Mouse (Mus musculus): Measurements from ENCODE around the gene Cnot1. TPM values are rescaled to one million over a fixed set of nuclear protein-coding genes. Genes with fewer than 3 reads are reported as not detected.
A peak's percentile ranks its signal among the peaks of the same experiment; 100 is the strongest.

Cnot1 gene
- total and polyA plus RNA-seq, 3 experiments, result 142 to 182 (median 146) TPM

DNA sequence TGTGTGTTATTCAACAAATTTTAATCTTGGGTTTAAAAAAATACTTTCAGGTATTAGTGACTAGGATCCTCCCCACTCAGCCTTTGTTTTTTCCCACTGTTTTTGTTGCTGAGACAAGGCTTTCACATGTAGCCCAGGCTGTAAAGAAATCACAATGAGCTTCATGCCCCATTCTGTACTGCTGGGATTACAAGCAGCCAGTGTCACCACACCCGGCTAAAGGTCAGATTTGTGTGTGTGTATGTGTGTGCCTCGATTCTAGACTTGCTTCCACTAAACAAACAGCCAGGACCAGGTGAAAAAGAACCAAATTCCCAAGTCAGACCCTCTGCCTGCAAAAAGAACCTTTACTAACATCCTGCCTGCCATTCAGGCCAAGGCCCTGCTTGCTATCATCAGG, 1.8 kb downstream of the Cnot1 start:
- peak overlapping the region; percentile 92 to 93 (median 93) for H3K4me3 ChIP-seq (replicated peaks in 1 of 3; ENCODE audit: low read depth in 2 of 3, low read length in 2 of 3, poor library complexity in 1 of 3)
- in situ Hi-C loops (cut with MboI; ENCODE audit: low pct_ligation_motif_present, low pct_unique_long_range_greater_than_20kb, low sequenced_read_pairs) (no loop called here), dilution Hi-C loops (cut with MboI; ENCODE audit: extremely low pct_ligation_motif_present, extremely low pct_unique_long_range_greater_than_20kb, low sequenced_read_pairs) (no loop called here)
- peaks cover 66% of the 10 kb centered on the region for H3K79me2 ChIP-seq (replicated peaks; ENCODE audit: control insufficient read depth, extremely low read depth, insufficient read depth, poor library complexity, severe bottlenecking)
- peaks cover 20 to 40% of the 10 kb centered on the region in 2 experiments for H3K36me3 ChIP-seq (replicated peaks in 1 of 2; ENCODE audit: control insufficient read depth in 1 of 2, insufficient read depth in 1 of 2, low read length in 1 of 2)
- no peaks in the 10 kb centered on the region for H3K27me3 ChIP-seq (replicated peaks)
- peak overlapping the region; percentile 99 for H3K9ac ChIP-seq (ENCODE audit: insufficient read depth, low read depth)
- peak overlapping the region; percentile 90 for H3K4me2 ChIP-seq (ENCODE audit: insufficient read depth, low read depth, poor library complexity, severe bottlenecking)
- no peaks in the 10 kb centered on the region for H3K9me3 ChIP-seq (replicated peaks; ENCODE audit: low read length)
- peak overlapping the region; percentile 29; the same call in 1 of the 2 replicates for H3K27ac ChIP-seq (ENCODE audit: insufficient read depth, low read depth)
- H3K4me1 ChIP-seq (ENCODE audit: control insufficient read depth in 1 of 2, insufficient read depth in 2 of 2), result peaks cover 16 to 60% of the 10 kb centered on the region in 2 experiments
- TF ChIP-seq MAFK (IDR thresholded peaks at IDR 0.05; ENCODE audit: insufficient replicate concordance, low read length) (no peak), BHLHE40 (IDR thresholded peaks at IDR 0.05; ENCODE audit: low read depth, low read length) (no peak)
- DNase-seq (ENCODE audit: extremely low read depth), result no peak

DNA sequence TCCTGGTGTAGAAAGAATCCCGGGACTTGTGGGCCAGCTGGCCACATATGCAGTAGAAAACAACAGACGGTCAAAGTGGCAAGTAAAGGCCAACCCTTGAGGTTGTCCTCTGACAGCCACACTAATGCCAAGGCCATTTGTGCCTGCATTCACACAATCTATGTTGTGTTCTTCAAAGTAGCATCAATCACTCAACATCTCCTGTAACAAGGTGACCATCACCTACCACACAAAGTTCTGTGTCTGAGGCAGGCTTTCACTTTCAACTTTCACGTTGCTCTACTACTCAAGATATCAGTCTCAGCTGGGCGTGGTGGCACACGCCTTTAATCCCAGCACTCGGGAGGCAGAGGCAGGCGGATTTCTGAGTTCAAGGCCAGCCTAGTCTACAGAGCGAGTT, 5.0 kb downstream of the Cnot1 start:
- no peak for DNase-seq (ENCODE audit: extremely low read depth)
- H3K27ac ChIP-seq (ENCODE audit: insufficient read depth, low read depth), result no peak overlapping the region
- no peak overlapping the region for H3K9ac ChIP-seq (ENCODE audit: insufficient read depth, low read depth)
- H3K4me3 ChIP-seq (replicated peaks in 1 of 3; ENCODE audit: low read depth in 2 of 3, low read length in 2 of 3, poor library complexity in 1 of 3), result no peak overlapping the region
- H3K79me2 ChIP-seq (replicated peaks; ENCODE audit: control insufficient read depth, extremely low read depth, insufficient read depth, poor library complexity, severe bottlenecking), result peaks cover 98% of the 10 kb centered on the region
- dilution Hi-C loops (cut with MboI; ENCODE audit: extremely low pct_ligation_motif_present, extremely low pct_unique_long_range_greater_than_20kb, low sequenced_read_pairs) (no loop called here), in situ Hi-C loops (cut with MboI; ENCODE audit: low pct_ligation_motif_present, low pct_unique_long_range_greater_than_20kb, low sequenced_read_pairs) (no loop called here)
- H3K4me1 ChIP-seq (ENCODE audit: control insufficient read depth in 1 of 2, insufficient read depth in 2 of 2), result peaks cover 21 to 63% of the 10 kb centered on the region in 2 experiments
- peak overlapping the region; percentile 32; the same call in 1 of the 2 replicates for H3K4me2 ChIP-seq (ENCODE audit: insufficient read depth, low read depth, poor library complexity, severe bottlenecking)
- H3K27me3 ChIP-seq (replicated peaks), result no peaks in the 10 kb centered on the region
- H3K9me3 ChIP-seq (replicated peaks; ENCODE audit: low read length), result no peaks in the 10 kb centered on the region
- TF ChIP-seq E2F4 (IDR thresholded peaks at IDR 0.05; ENCODE audit: insufficient replicate concordance, low read depth, low read length) (no peak), NELFE (IDR thresholded peaks at IDR 0.05; ENCODE audit: low read depth, low read length) (no peak), MAFK (IDR thresholded peaks at IDR 0.05; ENCODE audit: insufficient replicate concordance, low read length) (no peak), ETS1 (conservative IDR thresholded peaks at IDR 0.05; ENCODE audit: low read depth, low read length) (no peak)
- peaks cover 24 to 67% of the 10 kb centered on the region in 2 experiments for H3K36me3 ChIP-seq (replicated peaks in 1 of 2; ENCODE audit: control insufficient read depth in 1 of 2, insufficient read depth in 1 of 2, low read length in 1 of 2)

DNA sequence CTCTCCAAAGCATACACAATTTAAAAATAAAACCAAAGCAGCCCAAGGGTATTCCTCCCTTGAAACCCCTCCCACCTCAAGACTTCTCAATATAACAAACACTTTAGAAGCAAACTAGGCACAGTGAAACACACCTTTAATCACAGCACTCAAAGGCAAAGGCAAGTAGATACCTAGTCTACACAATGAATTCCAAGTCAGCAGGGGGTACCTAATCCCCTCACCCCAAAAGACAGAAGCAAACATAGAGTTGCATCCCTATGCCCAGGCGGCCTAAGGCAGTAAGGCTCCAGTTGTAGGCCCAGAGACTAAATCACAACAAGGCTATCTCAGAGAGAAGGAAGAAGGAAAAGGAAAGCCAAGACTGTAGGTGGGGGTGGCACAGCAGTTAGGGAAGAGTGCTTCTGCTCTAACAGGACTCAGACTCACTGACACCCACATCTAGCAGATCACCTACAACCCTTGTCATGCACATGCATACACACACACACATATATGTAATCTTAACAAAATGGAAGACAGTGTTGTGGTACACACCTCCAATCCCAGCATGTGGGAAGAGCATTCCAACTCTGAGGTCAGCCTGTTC, 5.7 kb downstream of the Cnot1 start:
- Histone ChIP-seq H3K9ac (ENCODE audit: insufficient read depth, low read depth) (no peak overlapping the region), H3K36me3 (replicated peaks in 1 of 2; ENCODE audit: control insufficient read depth in 1 of 2, insufficient read depth in 1 of 2, low read length in 1 of 2) (peaks cover 24 to 67% of the 10 kb centered on the region in 2 experiments), H3K9me3 (replicated peaks; ENCODE audit: low read length) (no peaks in the 10 kb centered on the region), H3K27me3 (replicated peaks) (no peaks in the 10 kb centered on the region), H3K27ac (ENCODE audit: insufficient read depth, low read depth) (no peak overlapping the region), H3K79me2 (replicated peaks; ENCODE audit: control insufficient read depth, extremely low read depth, insufficient read depth, poor library complexity, severe bottlenecking) (peaks cover 98% of the 10 kb centered on the region), H3K4me2 (ENCODE audit: insufficient read depth, low read depth, poor library complexity, severe bottlenecking) (no peak overlapping the region), H3K4me3 (replicated peaks in 1 of 3; ENCODE audit: low read depth in 2 of 3, low read length in 2 of 3, poor library complexity in 1 of 3) (no peak overlapping the region), H3K4me1 (ENCODE audit: control insufficient read depth in 1 of 2, insufficient read depth in 2 of 2) (peaks cover 21 to 63% of the 10 kb centered on the region in 2 experiments)
- DNase-seq (ENCODE audit: extremely low read depth), result no peak
- dilution Hi-C loops (cut with MboI; ENCODE audit: extremely low pct_ligation_motif_present, extremely low pct_unique_long_range_greater_than_20kb, low sequenced_read_pairs), result no loop called here
- in situ Hi-C loops (cut with MboI; ENCODE audit: low pct_ligation_motif_present, low pct_unique_long_range_greater_than_20kb, low sequenced_read_pairs), result no loop called here
- TF ChIP-seq SIN3A (IDR thresholded peaks at IDR 0.05; ENCODE audit: low read length) (no peak), HCFC1 (IDR thresholded peaks at IDR 0.05; ENCODE audit: low read depth, low read length) (no peak), POLR2AphosphoS2 (IDR thresholded peaks at IDR 0.05; ENCODE audit: low read depth, low read length) (no peak), UBTF (IDR thresholded peaks at IDR 0.05; ENCODE audit: low read depth, low read length) (no peak), MAFK (IDR thresholded peaks at IDR 0.05; ENCODE audit: insufficient replicate concordance, low read length) (no peak), NELFE (IDR thresholded peaks at IDR 0.05; ENCODE audit: low read depth, low read length) (no peak), RAD21 (IDR thresholded peaks at IDR 0.05; ENCODE audit: low read depth, low read length) (no peak), SMC3 (IDR thresholded peaks at IDR 0.05; ENCODE audit: low read depth, low read length) (no peak), BHLHE40 (IDR thresholded peaks at IDR 0.05; ENCODE audit: low read depth, low read length) (no peak), MEF2A (IDR thresholded peaks at IDR 0.05; ENCODE audit: borderline replicate concordance, low read depth, low read length) (no peak), CHD2 (IDR thresholded peaks at IDR 0.05; ENCODE audit: low read length) (no peak)
